Mouse (Mus musculus) testis, adult 2 months (tissue): ENCODE data around the gene Hoxd4.

Experiments
- CTCF ChIP-seq: fragments of 200-500 bp; IDR thresholded peaks from 2 replicates; pipeline ENCODE4 v1.5.1; 2012; ENCODE audit warnings: low read depth, mild to moderate bottlenecking, inconsistent platforms, low read length, moderate library complexity; ENCODE audit not compliant: control insufficient read depth, insufficient read depth, insufficient replicate concordance
- POLR2A ChIP-seq: fragments of 200-500 bp; IDR thresholded peaks from 2 replicates; pipeline ENCODE4 v1.6.1; 2012; ENCODE audit warnings: low read depth, mild to moderate bottlenecking, inconsistent platforms, low read length, moderate library complexity; ENCODE audit not compliant: control insufficient read depth

- TF ChIP-seq CTCF (no peak), POLR2A (no peak)
Measured at GRCm38 (mm10) chr2:74726973-74727639, 15.4 kb downstream of the Hoxd4 start.
